Mouse (Mus musculus): ENCODE results near the gene Sucnr1. TPM values are rescaled to one million over a fixed set of nuclear protein-coding genes. Genes with fewer than 3 reads are reported as not detected.
"Not testable (repeated sequence)": the region's sequence is repeated elsewhere in the genome, so short reads cannot be mapped to it uniquely, and the experiment has no call there.

The Sucnr1 gene
- total RNA-seq (2015) (0.79 TPM in 1 of 2 replicates, not detected in the other), total RNA-seq (2017) (not detected in 2 replicates)

- ATAC-seq (replicated peaks; ENCODE audit: poor library complexity), result no peak
Observed at GRCm38 (mm10) chr3:60081648-60082047, at the start of gene Sucnr1. TSS of gene Sucnr1 (plus strand) at chr3:60081869.

GRCm38 (mm10) chr3:60046221-60046913 lies 35.3 kb upstream of the Sucnr1 start:
- ATAC-seq (replicated peaks; ENCODE audit: poor library complexity), result no peak

GRCm38 (mm10) chr3:60053231-60053927 lies 28.3 kb upstream of the Sucnr1 start:
- no peak for ATAC-seq (replicated peaks; ENCODE audit: poor library complexity)

- ATAC-seq (replicated peaks; ENCODE audit: poor library complexity), result no peak
Observed at GRCm38 (mm10) chr3:60053931-60054330, 27.7 kb upstream of the Sucnr1 start.

- peak; percentile 72 for ATAC-seq (replicated peaks; ENCODE audit: poor library complexity)
Observed at GRCm38 (mm10) chr3:60056451-60056850, 25.2 kb upstream of the Sucnr1 start.

GRCm38 (mm10) chr3:60057070-60057808 lies 24.4 kb upstream of the Sucnr1 start:
- no peak for ATAC-seq (replicated peaks; ENCODE audit: poor library complexity)

- ATAC-seq (replicated peaks; ENCODE audit: poor library complexity), result no peak
Observed at GRCm38 (mm10) chr3:60057809-60058082, 23.9 kb upstream of the Sucnr1 start.

- ATAC-seq (replicated peaks; ENCODE audit: poor library complexity), result no peak
Observed at GRCm38 (mm10) chr3:60078883-60079415, 2.7 kb upstream of the Sucnr1 start.

- peak; percentile 99 for ATAC-seq (replicated peaks; ENCODE audit: poor library complexity)
Observed at GRCm38 (mm10) chr3:60080572-60080971, 1.1 kb upstream of the Sucnr1 start.

- ATAC-seq (replicated peaks; ENCODE audit: poor library complexity), result no peak
Observed at GRCm38 (mm10) chr3:60082746-60083145, 1.1 kb downstream of the Sucnr1 start.

- peak; percentile 64; the same call in 1 of the 2 replicates for ATAC-seq (replicated peaks; ENCODE audit: poor library complexity)
Observed at GRCm38 (mm10) chr3:60085729-60086128, 4.1 kb downstream of the Sucnr1 start.

- no peak for ATAC-seq (replicated peaks; ENCODE audit: poor library complexity)
Observed at GRCm38 (mm10) chr3:60091321-60091720, 9.7 kb downstream of the Sucnr1 start.

- ATAC-seq (replicated peaks; ENCODE audit: poor library complexity), result peak; percentile 55; the same call in 1 of the 2 replicates
Observed at GRCm38 (mm10) chr3:60094386-60095156, 12.9 kb downstream of the Sucnr1 start.

- ATAC-seq (replicated peaks; ENCODE audit: poor library complexity), result 0 out of 2 replicates have a peak, but pooled peaks have one; percentile 26
Observed at GRCm38 (mm10) chr3:60096941-60097340, 15.3 kb downstream of the Sucnr1 start.

- ATAC-seq (replicated peaks; ENCODE audit: poor library complexity), result no peak
Observed at GRCm38 (mm10) chr3:60097485-60097884, 15.8 kb downstream of the Sucnr1 start.

- no peak for ATAC-seq (replicated peaks; ENCODE audit: poor library complexity)
Observed at GRCm38 (mm10) chr3:60098521-60098920, 16.9 kb downstream of the Sucnr1 start.

- no peak for ATAC-seq (replicated peaks; ENCODE audit: poor library complexity)
Observed at GRCm38 (mm10) chr3:60104462-60105109, 22.9 kb downstream of the Sucnr1 start.

- not testable (repeated sequence) for ATAC-seq (replicated peaks; ENCODE audit: poor library complexity)
Observed at GRCm38 (mm10) chr3:60106446-60106845, 24.8 kb downstream of the Sucnr1 start.

GRCm38 (mm10) chr3:60107736-60108135 lies 26.1 kb downstream of the Sucnr1 start:
- no peak for ATAC-seq (replicated peaks; ENCODE audit: poor library complexity)

- no peak for ATAC-seq (replicated peaks; ENCODE audit: poor library complexity)
Observed at GRCm38 (mm10) chr3:60108815-60109214, 27.1 kb downstream of the Sucnr1 start.
